15 mouse cellular contexts compared by ENCODE assay signal in genomic region chr8:58568086-58568485, GRCm38 (mm10).
"Had no signal": no experiment of that assay in that cellular context is flagged by ENCODE, and none has a peak within 500 bp of the region (broad histone marks: within the 10 kb centered on the region; RNA-seq: fewer than 3 reads in every experiment).

No protein-coding gene starts in this region.

- H3K4me1 ChIP-seq: neural tube, embryonic 12.5 days; neural tube, embryonic 13.5 days; neural tube, embryonic 15.5 days; stomach, embryonic 15.5 days had no signal

- H3K4me3 ChIP-seq: neural tube, embryonic 12.5 days; neural tube, embryonic 13.5 days; neural tube, embryonic 15.5 days; stomach, embryonic 15.5 days had no signal

- DNase-seq: right cerebral cortex, adult 18-20 months; right cerebral cortex, postnatal 14 days; right cerebral cortex, postnatal 25 days; right cerebral cortex, postnatal 4 days; spleen, adult 18-20 months; thymus, adult 18-20 months; thymus, adult 2 months; thymus, postnatal 14 days; thymus, postnatal 25 days; thymus, postnatal 36 days; thymus, postnatal 4 days had no signal
